Mouse (Mus musculus) frontal cortex, adult 2 months (tissue): ENCODE data around the gene Serpina3m. TPM values are rescaled to one million over a fixed set of nuclear protein-coding genes. Genes with fewer than 3 reads are reported as not detected.
"Not testable (repeated sequence)": the region's sequence is repeated elsewhere in the genome, so short reads cannot be mapped to it uniquely, and the experiment has no call there.

Experiments used
- DNase-seq, 2 experiments: peaks; one replicate each; pipeline ENCODE4 v3.0.0; 2022; ENCODE audit warnings: low spot score in 1 of 2; ENCODE audit errors: extremely low spot score in 1 of 2
- polyA plus RNA-seq: library from polyadenylated mRNA; depleted of rRNA; stranded (reverse); fragments of >200 nt; gene quantifications from 2 replicates; pipeline ENCODE4 v1.2.3, GENCODE M21; 2012; rRNA removed

Serpina3m gene
- polyA plus RNA-seq: not detected in 2 replicates

DNA sequence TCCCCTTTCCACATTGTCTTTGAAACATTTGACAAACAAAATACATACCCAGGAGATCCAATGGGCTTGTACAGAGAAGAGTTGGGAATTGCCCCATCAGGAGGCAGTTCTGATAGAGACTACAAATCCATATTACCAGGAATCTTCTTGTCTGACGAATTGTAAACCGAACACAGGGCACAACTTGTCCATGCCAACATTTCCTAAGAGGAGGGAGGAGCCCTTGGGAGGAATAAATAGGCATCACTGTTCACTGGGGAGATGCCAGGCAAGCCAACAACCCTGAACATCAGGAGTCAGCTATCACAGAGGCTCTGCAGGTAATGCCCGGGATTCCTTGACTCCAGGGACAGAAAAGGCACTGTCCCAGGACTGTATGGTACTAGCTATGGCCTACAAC is at the start of gene Serpina3m, which contains the start of gene Serpina3k:
Serpina3m (plus strand) TSS at position 261 of the 400 bp plus-strand sequence.
Serpina3k (plus strand) TSS at position 261 of the 400 bp plus-strand sequence.
- DNase-seq: not testable (repeated sequence)

GRCm38 (mm10) chr12:104289872-104290271 is 48.4 kb upstream of the Serpina3m start:
- DNase-seq: no peak

- DNase-seq: peak in 1 of 2 experiments; percentile 24
Observed at GRCm38 (mm10) chr12:104293963-104294362, 44.3 kb upstream of the Serpina3m start.

DNA sequence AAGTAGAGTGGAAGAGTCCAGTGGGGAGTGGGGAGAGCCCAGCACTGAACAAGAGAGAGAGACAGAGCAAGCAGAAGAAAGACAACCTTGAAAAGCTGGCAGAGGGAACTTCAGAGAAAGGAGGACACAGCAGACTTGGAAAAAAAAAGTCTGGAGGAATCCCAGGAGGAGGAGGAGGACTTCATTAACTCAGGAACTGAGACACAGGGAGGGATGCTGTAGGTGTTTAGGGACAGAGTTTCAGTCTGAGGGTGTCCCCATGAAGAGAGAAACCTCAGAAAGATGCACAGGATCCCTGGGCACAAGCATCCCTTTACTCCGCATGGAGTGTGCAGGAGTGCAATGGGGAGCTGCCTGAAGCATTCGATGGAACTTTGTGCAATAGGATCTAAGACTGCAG is 40.2 kb upstream of the Serpina3m start:
- peak in 1 of 2 experiments; percentile 40 for DNase-seq

DNA sequence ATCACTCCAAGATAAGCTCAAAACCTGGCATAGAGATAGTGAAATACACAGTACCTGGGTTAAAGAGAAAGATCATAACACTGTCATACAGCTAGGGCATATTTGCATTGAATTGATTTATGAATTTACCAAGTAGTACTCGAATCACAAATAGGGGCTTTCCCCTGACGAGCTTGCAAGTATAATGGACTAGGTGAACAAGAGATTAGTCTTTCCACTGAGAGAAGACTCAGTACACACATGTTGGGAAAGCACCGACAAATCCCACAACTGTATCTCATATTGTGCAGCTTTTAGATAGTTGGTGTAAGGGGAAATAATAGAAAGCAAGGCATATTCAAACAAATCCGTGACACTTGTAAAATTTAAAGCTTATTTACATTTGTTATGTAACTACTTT is 32.3 kb upstream of the Serpina3m start:
- no peak for DNase-seq

GRCm38 (mm10) chr12:104314253-104314652 is 24.0 kb upstream of the Serpina3m start, which contains the start of gene Serpina3j:
TSS of gene Serpina3j (plus strand) at chr12:104314553.
- DNase-seq: no peak

GRCm38 (mm10) chr12:104322454-104322853 is 15.8 kb upstream of the Serpina3m start:
- DNase-seq: no peak

DNA sequence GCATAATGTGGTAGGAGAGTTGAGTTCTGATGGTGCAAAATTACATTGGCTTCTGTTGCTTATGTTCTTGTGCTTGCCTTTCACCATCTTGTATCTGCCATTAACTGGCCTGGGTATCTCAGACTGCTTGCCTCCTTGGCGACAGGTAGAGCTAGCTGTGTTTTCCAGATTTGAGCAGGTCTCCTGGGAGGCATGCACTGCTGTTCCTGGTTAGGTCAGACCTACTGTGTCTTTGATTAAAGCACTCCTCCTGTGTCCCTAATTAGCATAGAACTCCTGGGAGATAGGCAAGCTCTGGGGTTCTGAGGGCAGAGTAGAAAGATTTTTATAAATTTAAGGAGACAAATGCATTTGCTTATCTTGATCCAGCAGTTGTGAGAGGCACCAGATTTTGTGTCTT is 6.6 kb upstream of the Serpina3m start:
- DNase-seq: no peak

DNA sequence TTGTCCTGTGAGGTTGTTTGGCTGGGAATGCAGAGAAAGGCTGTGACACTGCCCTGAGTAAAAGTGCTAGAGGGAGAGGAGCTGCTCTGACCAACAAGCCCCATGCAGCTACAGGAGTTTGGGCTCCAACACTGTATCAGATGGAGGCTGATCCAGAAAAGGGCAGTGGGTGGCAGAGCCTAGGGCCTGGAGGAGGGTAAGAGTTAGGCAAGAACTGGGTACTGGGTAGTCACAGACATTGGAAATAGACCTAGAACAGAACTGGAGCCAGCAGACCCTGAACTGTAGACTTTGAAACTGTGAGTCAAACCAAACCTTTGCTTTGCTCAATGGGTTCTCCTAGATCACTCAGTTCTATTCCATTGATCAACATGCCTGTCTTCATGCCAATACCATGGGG is 1.4 kb upstream of the Serpina3m start:
- not testable (repeated sequence) for DNase-seq

DNA sequence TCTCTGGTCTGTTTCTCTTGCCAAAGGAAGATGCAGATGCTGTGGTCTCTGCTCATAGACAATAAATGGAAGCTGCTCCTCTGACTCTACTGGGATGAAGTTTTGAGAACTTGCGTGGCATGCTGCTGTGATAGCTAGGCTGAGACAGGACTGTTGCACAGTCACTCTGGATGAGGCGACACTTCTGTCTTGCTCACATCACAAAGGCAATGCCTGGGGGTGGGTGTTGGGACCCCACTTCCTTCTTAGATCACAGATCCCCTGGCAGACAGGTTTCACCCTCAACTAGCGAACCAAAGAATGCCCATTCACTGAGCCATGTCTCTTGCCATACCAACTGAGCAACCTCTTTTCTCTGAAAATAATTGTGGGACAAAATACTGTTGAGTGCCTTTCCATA is 419 bp downstream of the Serpina3m start:
- DNase-seq: no peak

- DNase-seq: not testable (repeated sequence)
Observed at GRCm38 (mm10) chr12:104342489-104342888, 4.2 kb downstream of the Serpina3m start.

- DNase-seq: no peak
Observed at GRCm38 (mm10) chr12:104345181-104345580, 6.9 kb downstream of the Serpina3m start.

- DNase-seq: no peak
Observed at GRCm38 (mm10) chr12:104345707-104346106, 7.4 kb downstream of the Serpina3m start.

- no peak for DNase-seq
Observed at GRCm38 (mm10) chr12:104347091-104347490, 8.8 kb downstream of the Serpina3m start.

GRCm38 (mm10) chr12:104351812-104352211 is 13.5 kb downstream of the Serpina3m start:
- DNase-seq: peak; percentile 3 to 72

DNA sequence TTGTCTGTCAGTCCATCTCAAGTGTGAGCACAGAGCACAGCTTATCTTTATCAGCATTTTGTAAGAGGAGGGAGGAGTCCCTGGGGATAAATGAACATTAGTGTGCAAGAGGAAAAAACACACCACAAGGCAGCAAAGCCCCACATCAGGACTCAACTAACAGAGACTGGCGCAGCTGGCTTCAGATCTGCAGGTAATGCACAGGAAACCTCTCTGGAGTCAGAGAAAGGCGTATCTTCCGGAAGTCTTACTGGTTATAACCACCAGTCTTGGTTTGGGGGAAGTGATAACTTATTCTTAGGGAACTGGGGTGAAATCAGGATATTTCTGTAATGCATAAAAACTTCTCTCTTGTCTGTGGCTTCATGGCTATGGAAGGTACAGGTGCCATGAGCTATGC is 17.7 kb downstream of the Serpina3m start:
- no peak for DNase-seq

GRCm38 (mm10) chr12:104369986-104370385 is 31.7 kb downstream of the Serpina3m start:
- no peak for DNase-seq

- not testable (repeated sequence) for DNase-seq
Observed at GRCm38 (mm10) chr12:104377179-104377578, 38.9 kb downstream of the Serpina3m start.

DNA sequence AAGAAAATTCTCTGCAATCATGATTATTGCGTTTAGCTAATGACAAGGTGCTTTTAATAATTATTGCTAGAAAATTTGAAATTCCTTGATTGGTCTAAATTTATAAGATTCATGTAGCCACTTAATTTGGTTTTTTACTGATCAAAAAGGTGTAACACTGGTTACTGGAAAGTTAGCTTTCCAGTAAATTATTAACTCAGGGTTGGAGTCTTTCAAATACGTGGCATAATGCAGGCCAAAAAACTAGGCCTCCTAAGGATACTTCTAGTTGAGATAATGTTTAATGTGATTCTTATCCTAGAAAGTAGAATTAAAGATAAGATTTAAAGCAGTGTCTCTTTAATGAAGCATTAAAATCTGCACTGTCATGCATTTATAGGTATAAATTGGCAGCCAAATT is 40.1 kb downstream of the Serpina3m start:
- not testable (repeated sequence) for DNase-seq

DNA sequence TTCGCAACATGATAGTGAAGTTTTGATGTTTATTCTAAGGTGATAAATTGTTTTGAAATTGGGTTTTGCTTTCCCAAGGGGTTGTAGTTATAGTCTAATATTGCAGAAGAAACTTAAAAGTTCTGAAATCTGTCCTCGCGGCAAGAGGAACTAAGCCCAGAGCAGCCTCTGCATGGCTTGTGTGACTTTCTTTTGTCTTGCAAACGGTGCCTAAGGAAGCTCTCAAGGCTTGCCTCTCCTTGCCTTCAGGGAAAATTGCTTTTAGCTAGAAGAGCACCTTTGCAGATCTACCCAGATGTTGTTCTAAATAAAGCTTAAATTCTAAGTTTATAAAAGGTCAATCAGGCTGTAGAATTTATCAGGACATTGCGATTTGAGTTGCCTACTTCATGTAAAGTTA is 40.5 kb downstream of the Serpina3m start:
- DNase-seq: not testable (repeated sequence)

DNA sequence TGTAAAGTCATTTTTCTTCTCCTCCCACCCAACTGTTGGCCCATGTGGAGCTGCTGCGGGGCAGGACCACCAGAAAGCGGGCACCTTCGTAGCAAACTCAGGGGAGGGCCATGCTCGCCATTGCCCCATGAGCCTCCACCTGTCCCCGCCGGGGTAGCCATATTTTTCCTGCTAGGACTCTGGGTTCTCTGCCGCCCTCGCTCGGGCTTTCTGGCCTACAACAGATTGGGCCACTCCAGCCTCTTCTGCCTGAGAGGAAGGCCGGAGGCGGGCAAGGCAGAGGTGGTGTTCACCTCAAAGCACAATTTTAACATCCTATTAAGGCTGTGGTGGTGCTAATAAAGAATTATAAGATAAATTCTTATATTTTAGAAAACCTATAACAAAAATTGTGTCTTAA is 41.6 kb downstream of the Serpina3m start:
- no peak for DNase-seq

- not testable (repeated sequence) for DNase-seq
Observed at GRCm38 (mm10) chr12:104381071-104381604, 42.9 kb downstream of the Serpina3m start.

- not testable (repeated sequence) for DNase-seq
Observed at GRCm38 (mm10) chr12:104385987-104386386, 47.7 kb downstream of the Serpina3m start.
